Mouse (Mus musculus) leukemia stem cell, adult 10-12 weeks (primary cell): ENCODE data around the gene Calm4. TPM values are rescaled to one million over a fixed set of nuclear protein-coding genes. Genes with fewer than 3 reads are reported as not detected.

ENCODE experiments used
- polyA plus RNA-seq: library from polyadenylated mRNA; stranded (reverse); fragments of >175 nt; gene quantifications from 2 replicates; pipeline ENCODE4 v1.2.3, GENCODE M21; 2012; ENCODE audit warnings: low replicate concordance

Gene Calm4
- not detected in 2 replicates for polyA plus RNA-seq

DNA sequence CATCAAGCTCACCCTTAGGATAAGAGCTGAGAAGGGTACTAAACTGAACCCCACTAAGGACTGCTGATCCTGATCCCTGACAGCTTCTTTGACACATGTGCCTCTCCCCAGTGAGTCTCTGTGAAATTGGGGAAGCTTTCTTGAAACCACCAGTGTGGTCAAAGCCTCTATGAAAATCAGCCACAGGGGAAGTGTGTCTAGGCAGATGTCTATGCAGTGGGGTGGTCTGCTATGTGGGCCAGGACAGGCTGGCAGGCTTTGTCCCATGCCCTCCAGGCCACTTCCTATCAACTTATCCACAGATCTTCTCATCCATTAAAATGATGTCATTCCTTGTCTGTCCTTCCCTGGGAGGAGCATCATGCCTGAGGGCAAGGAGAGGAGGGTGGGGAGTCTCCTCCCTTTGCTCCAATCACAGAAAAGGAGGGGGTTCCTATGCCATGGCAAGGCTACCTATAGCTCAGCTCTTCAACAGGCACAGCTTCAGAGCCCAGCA is at the start of gene Calm4:
Calm4 (plus strand) TSS at position 446 of the 496 bp plus-strand sequence.

GRCm38 (mm10) chr13:3804186-3804585 is 33.4 kb upstream of the Calm4 start, which contains the start of gene Calml3:
Calml3 (minus strand) TSS chr13:3804316.

DNA sequence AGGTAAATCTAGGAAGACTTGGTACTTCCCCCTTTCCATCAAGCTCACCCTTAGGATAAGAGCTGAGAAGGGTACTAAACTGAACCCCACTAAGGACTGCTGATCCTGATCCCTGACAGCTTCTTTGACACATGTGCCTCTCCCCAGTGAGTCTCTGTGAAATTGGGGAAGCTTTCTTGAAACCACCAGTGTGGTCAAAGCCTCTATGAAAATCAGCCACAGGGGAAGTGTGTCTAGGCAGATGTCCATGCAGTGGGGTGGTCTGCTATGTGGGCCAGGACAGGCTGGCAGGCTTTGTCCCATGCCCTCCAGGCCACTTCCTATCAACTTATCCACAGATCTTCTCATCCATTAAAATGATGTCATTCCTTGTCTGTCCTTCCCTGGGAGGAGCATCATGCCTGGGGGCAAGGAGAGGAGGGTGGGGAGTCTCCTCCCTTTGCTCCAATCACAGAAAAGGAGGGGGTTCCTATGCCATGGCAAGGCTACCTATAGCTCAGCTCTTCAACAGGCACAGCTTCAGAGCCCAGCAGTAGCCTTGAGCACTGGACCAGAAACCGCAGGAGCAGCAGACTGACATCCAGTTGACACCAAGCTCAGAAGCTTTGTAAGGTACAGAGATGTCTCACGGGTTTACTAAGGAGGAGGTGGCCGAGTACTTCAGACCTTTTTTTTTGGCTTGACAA is 16.2 kb downstream of the Calm4 start, which contains the start of gene Calm5:
Calm5 (plus strand) TSS at position 526 of the 686 bp plus-strand sequence.

Other genes with a start within 250 kb of the Calm4 start
- 3.2 and 3.6 TPM in 2 replicates for gene Fam208b, start 226.6 kb upstream of the Calm4 start, polyA plus RNA-seq
- 2.1 and 2.2 TPM in 2 replicates for gene Asb13, start 203.7 kb upstream of the Calm4 start, polyA plus RNA-seq
- not detected in 2 replicates for gene Calml3, start 33.4 kb upstream of the Calm4 start, polyA plus RNA-seq
- gene Calm5, start 16.4 kb downstream of the Calm4 start, polyA plus RNA-seq = not detected in 2 replicates
- 74.6 and 97.3 TPM in 2 replicates for gene Net1, start 80.5 kb downstream of the Calm4 start, polyA plus RNA-seq
- gene Tubal3, start 80.5 kb downstream of the Calm4 start, polyA plus RNA-seq = not detected in 2 replicates
- gene Ucn3, start 107.6 kb downstream of the Calm4 start, polyA plus RNA-seq = not detected in 2 replicates
- gene Akr1c14, start 211.3 kb downstream of the Calm4 start, polyA plus RNA-seq = not detected in 2 replicates